Mouse (Mus musculus) forebrain, embryonic 16.5 days (tissue): ENCODE measurements around the gene Bdkrb2. TPM values are rescaled to one million over a fixed set of nuclear protein-coding genes. Genes with fewer than 3 reads are reported as not detected.

ENCODE experiments used
- ATAC-seq: fragments of 200-750 bp; cut with Nextera tagmentation; 2 replicates; pipeline ENCODE4 v1.8.0; 2017; ENCODE audit warnings: mild to moderate bottlenecking, moderate library complexity
- H3K27ac ChIP-seq: fragments of 300-500 bp; sonication (generic); 2 replicates; pipeline ENCODE4 v1.5.1; 2014; ENCODE audit warnings: low read length, control low read depth
- H3K27me3 ChIP-seq: fragments of 300-500 bp; sonication (generic); replicated peaks from 2 replicates; pipeline ENCODE4 v1.6.1; 2014; ENCODE audit warnings: low read length; ENCODE audit not compliant: control insufficient read depth, insufficient read depth
- H3K36me3 ChIP-seq: fragments of 300-500 bp; sonication (generic); 2 replicates; pipeline ENCODE4 v1.6.1; 2014; ENCODE audit not compliant: control insufficient read depth, insufficient read depth
- H3K4me1 ChIP-seq: fragments of 300-500 bp; sonication (generic); replicated peaks from 2 replicates; pipeline ENCODE4 v1.6.1; 2014; ENCODE audit warnings: low read length; ENCODE audit not compliant: control insufficient read depth, insufficient read depth
- H3K4me2 ChIP-seq: fragments of 300-500 bp; sonication (generic); 2 replicates; pipeline ENCODE4 v1.6.1; 2014; ENCODE audit warnings: mild to moderate bottlenecking, low read length, control low read depth
- H3K4me3 ChIP-seq: fragments of 300-500 bp; sonication (generic); replicated peaks from 2 replicates; pipeline ENCODE4 v1.5.1; 2014; ENCODE audit warnings: mild to moderate bottlenecking, low read length, control low read depth
- H3K9ac ChIP-seq: fragments of 300-500 bp; sonication (generic); replicated peaks from 2 replicates; pipeline ENCODE4 v1.6.1; 2014; ENCODE audit warnings: low read depth, low read length, control low read depth
- H3K9me3 ChIP-seq: fragments of 300-500 bp; sonication (generic); 2 replicates; pipeline ENCODE4 v1.6.1; 2016; ENCODE audit warnings: low read length; ENCODE audit not compliant: control insufficient read depth
- WGBS: fragments of 180-500 bp; shearing (Covaris S2); extraction: QIAGEN DNeasy Blood & Tissue Kit; methylation state at CpG from one replicate; pipeline ENCODE4 v1.1.7; 2014; 5-methylcytosine and 5-hydroxymethylcytosine counted together
- polyA plus RNA-seq: library from polyadenylated mRNA; unstranded; fragments of >200 nt; fragmentation: Nextera tagmentation; extraction: Ambion mirVana; gene quantifications from 2 replicates; pipeline ENCODE4 v1.2.1, GENCODE M21; 2015

Gene Bdkrb2
- polyA plus RNA-seq, 1 experiment from 2014 or later: 0.61 TPM

GRCm38 (mm10) chr12:105622048-105622447 lies 59.0 kb downstream of the Bdkrb2 start:
- ATAC-seq: no peak
- no peaks in the 10 kb centered on the region for H3K9me3 ChIP-seq
- H3K4me3 ChIP-seq: no peak overlapping the region
- H3K9ac ChIP-seq: no peak overlapping the region
- H3K36me3 ChIP-seq: peaks cover 34% of the 10 kb centered on the region
- no peaks in the 10 kb centered on the region for H3K27me3 ChIP-seq
- H3K4me1 ChIP-seq: no peaks in the 10 kb centered on the region
- H3K27ac ChIP-seq: no peak overlapping the region
- no peak overlapping the region for H3K4me2 ChIP-seq
- 98% methylated on average over 7 of the region's 7 CpGs for WGBS

GRCm38 (mm10) chr12:105622981-105623539 lies 60.0 kb downstream of the Bdkrb2 start:
- 62% methylated on average over 12 of the region's 12 CpGs for WGBS
- H3K4me1 ChIP-seq: no peaks in the 10 kb centered on the region
- no peak overlapping the region for H3K9ac ChIP-seq
- no peak overlapping the region for H3K4me2 ChIP-seq
- H3K36me3 ChIP-seq: peaks cover 33% of the 10 kb centered on the region
- no peak overlapping the region for H3K27ac ChIP-seq
- H3K4me3 ChIP-seq: no peak overlapping the region
- H3K27me3 ChIP-seq: no peaks in the 10 kb centered on the region
- no peaks in the 10 kb centered on the region for H3K9me3 ChIP-seq
- ATAC-seq: no peak

- Histone ChIP-seq H3K36me3 (peaks cover 24% of the 10 kb centered on the region), H3K4me1 (no peaks in the 10 kb centered on the region), H3K9me3 (no peaks in the 10 kb centered on the region), H3K27ac (no peak overlapping the region), H3K9ac (no peak overlapping the region), H3K27me3 (no peaks in the 10 kb centered on the region), H3K4me3 (no peak overlapping the region), H3K4me2 (no peak overlapping the region)
- no peak for ATAC-seq
- 69% methylated on average over 7 of the region's 7 CpGs for WGBS
These were observed 62.8 kb downstream of the Bdkrb2 start for GRCm38 (mm10) chr12:105625798-105626197.

GRCm38 (mm10) chr12:105634374-105635067 lies 71.5 kb downstream of the Bdkrb2 start:
- H3K27ac ChIP-seq: no peak overlapping the region
- no peak for ATAC-seq
- H3K4me3 ChIP-seq: no peak overlapping the region
- H3K27me3 ChIP-seq: no peaks in the 10 kb centered on the region
- no peak overlapping the region for H3K9ac ChIP-seq
- H3K36me3 ChIP-seq: peaks cover 33% of the 10 kb centered on the region
- 96% methylated on average over 13 of the region's 13 CpGs for WGBS
- no peaks in the 10 kb centered on the region for H3K9me3 ChIP-seq
- H3K4me2 ChIP-seq: no peak overlapping the region
- no peaks in the 10 kb centered on the region for H3K4me1 ChIP-seq

GRCm38 (mm10) chr12:105636551-105636950 lies 73.5 kb downstream of the Bdkrb2 start:
- WGBS: 90% methylated on average over 9 of the region's 9 CpGs
- no peak overlapping the region for H3K27ac ChIP-seq
- no peak overlapping the region for H3K4me3 ChIP-seq
- H3K9me3 ChIP-seq: no peaks in the 10 kb centered on the region
- H3K27me3 ChIP-seq: no peaks in the 10 kb centered on the region
- peaks cover 47% of the 10 kb centered on the region for H3K36me3 ChIP-seq
- no peak overlapping the region for H3K9ac ChIP-seq
- no peak for ATAC-seq
- H3K4me2 ChIP-seq: no peak overlapping the region
- no peaks in the 10 kb centered on the region for H3K4me1 ChIP-seq

GRCm38 (mm10) chr12:105637554-105637953 lies 74.5 kb downstream of the Bdkrb2 start:
- H3K27ac ChIP-seq: no peak overlapping the region
- H3K9ac ChIP-seq: no peak overlapping the region
- ATAC-seq: no peak
- no peaks in the 10 kb centered on the region for H3K27me3 ChIP-seq
- no peaks in the 10 kb centered on the region for H3K9me3 ChIP-seq
- H3K36me3 ChIP-seq: peaks cover 50% of the 10 kb centered on the region
- no peak overlapping the region for H3K4me3 ChIP-seq
- no peaks in the 10 kb centered on the region for H3K4me1 ChIP-seq
- 82% methylated on average over 4 of the region's 4 CpGs for WGBS
- H3K4me2 ChIP-seq: no peak overlapping the region

- Histone ChIP-seq H3K9ac (no peak overlapping the region), H3K4me1 (no peaks in the 10 kb centered on the region), H3K9me3 (no peaks in the 10 kb centered on the region), H3K4me3 (no peak overlapping the region), H3K36me3 (peaks cover 47% of the 10 kb centered on the region), H3K27ac (no peak overlapping the region), H3K27me3 (no peaks in the 10 kb centered on the region), H3K4me2 (no peak overlapping the region)
- ATAC-seq: no peak
- WGBS: 94% methylated on average over 11 of the region's 11 CpGs
These were observed 79.8 kb downstream of the Bdkrb2 start for GRCm38 (mm10) chr12:105642770-105643321.

Other genes starting within 250 kb of the Bdkrb2 start
- 5.3 and 9.0 TPM in 2 replicates for gene Tunar, start 229.4 kb upstream of the Bdkrb2 start, polyA plus RNA-seq
- gene D430019H16Rik, start 109.4 kb upstream of the Bdkrb2 start, polyA plus RNA-seq: 14.0 and 17.8 TPM in 2 replicates
- 0.19 TPM in 1 of 2 replicates, not detected in the other for gene Bdkrb1, start 39.9 kb downstream of the Bdkrb2 start, polyA plus RNA-seq
- 30.3 and 31.0 TPM in 2 replicates for gene Gskip, start 121.6 kb downstream of the Bdkrb2 start, polyA plus RNA-seq
- gene Atg2b, start 122.0 kb downstream of the Bdkrb2 start, polyA plus RNA-seq: 17.3 and 18.4 TPM in 2 replicates
- 0.99 and 1.2 TPM in 2 replicates for gene Ak7, start 142.8 kb downstream of the Bdkrb2 start, polyA plus RNA-seq
- 196 and 230 TPM in 2 replicates for gene Papola, start 221.5 kb downstream of the Bdkrb2 start, polyA plus RNA-seq